Comparison of ENCODE assay signal across 20 mouse cellular contexts in the genomic region with DNA sequence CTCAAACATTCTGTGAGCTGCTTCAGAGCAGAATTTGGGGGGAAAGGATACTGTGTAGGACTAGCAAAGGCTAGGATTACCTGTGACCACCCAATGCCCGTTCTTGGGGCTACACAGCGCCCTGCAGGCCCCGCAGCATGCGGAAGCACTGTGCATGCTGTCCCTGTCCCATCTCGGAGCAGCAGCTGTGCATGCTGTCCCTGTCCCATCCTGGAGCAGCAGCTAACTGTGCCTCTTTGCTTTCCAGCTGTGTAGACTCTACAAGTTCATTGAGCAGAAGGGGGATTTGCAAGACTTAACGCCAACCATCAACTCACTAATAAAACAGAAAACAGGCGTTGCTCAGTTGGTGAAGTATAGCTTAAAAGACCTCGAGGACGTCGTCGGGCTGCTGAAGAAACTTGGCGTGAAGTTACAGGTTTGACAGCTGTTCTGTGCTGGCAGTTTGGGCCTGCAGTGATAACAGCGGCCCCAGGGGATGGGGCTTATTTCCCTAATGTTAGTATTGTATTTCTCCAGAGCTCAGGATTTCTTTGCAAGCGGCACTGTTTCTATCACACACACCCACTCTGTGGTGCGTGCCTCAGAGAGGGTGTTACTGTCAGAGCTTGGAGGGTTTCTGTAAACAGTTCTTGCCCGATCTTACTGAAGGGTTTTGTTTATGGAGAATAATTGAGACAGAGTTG. TPM values are rescaled to one million over a fixed set of nuclear protein-coding genes. Genes with fewer than 3 reads are reported as not detected.
DNase-seq lines count a peak whose midpoint lies in the region; ATAC-seq and TF ChIP-seq lines count a peak whose summit lies in the region.
"Had no signal": no experiment of that assay in that cellular context is flagged by ENCODE, and none has a peak within 500 bp of the region (broad histone marks: within the 10 kb centered on the region; RNA-seq: fewer than 3 reads in every experiment).

No protein-coding gene starts in this region.

- H3K4me1 ChIP-seq in heart, embryonic 13.5 days: peaks cover 11% of the 10 kb centered on the region
- H3K4me1 ChIP-seq in lung, embryonic 15.5 days: peaks cover 16% of the 10 kb centered on the region
- H3K4me1 ChIP-seq in embryonic facial prominence, embryonic 10.5 days: peaks cover 37% of the 10 kb centered on the region
- H3K4me1 ChIP-seq in limb, embryonic 14.5 days (ENCODE audit: control insufficient read depth, insufficient read depth, low read length): no peaks in the 10 kb centered on the region
- H3K4me1 ChIP-seq: liver, embryonic 15.5 days had no signal

- WGBS in heart, embryonic 13.5 days: 58% methylated on average over 16 of the region's 16 CpGs
- WGBS in lung, embryonic 15.5 days: 44% methylated on average over 16 of the region's 16 CpGs
- WGBS in embryonic facial prominence, embryonic 10.5 days: 72% methylated on average over 16 of the region's 16 CpGs
- WGBS in limb, embryonic 14.5 days: 43% methylated on average over 16 of the region's 16 CpGs

- no peak for DNase-seq in heart, adult 8-10 months (ENCODE audit: low spot score)
- DNase-seq in lung, postnatal 36 days: no peak
- no peak for DNase-seq in embryonic facial prominence, embryonic 10.5 days (ENCODE audit: low spot score)
- peak; percentile 30 for DNase-seq in limb, embryonic 14.5 days (ENCODE audit: low spot score)
- DNase-seq in adrenal gland, adult (ENCODE audit: inconsistent age in 2 of 2, low spot score in 1 of 2): no peak
- no peak for DNase-seq in left cerebral cortex, adult 2 months (ENCODE audit: extremely low spot score in 1 of 2, low spot score in 2 of 2)
- DNase-seq: cerebellum, adult 2 months; gastrocnemius, adult 2 months; kidney, postnatal 36 days; thymus, postnatal 14 days had no signal

- H3K9me3 ChIP-seq in heart, embryonic 13.5 days: no peaks in the 10 kb centered on the region
- no peaks in the 10 kb centered on the region for H3K9me3 ChIP-seq in lung, embryonic 15.5 days
- no peaks in the 10 kb centered on the region for H3K9me3 ChIP-seq in embryonic facial prominence, embryonic 10.5 days
- H3K9me3 ChIP-seq in limb, embryonic 14.5 days (ENCODE audit: control insufficient read depth, low read length): no peaks in the 10 kb centered on the region
- H3K9me3 ChIP-seq: embryonic facial prominence, embryonic 15.5 days; hindbrain, embryonic 13.5 days; limb, embryonic 15.5 days; liver, embryonic 15.5 days; midbrain, embryonic 15.5 days had no signal

- H3K27me3 ChIP-seq in heart, embryonic 13.5 days (replicated peaks): no peaks in the 10 kb centered on the region
- H3K27me3 ChIP-seq in lung, embryonic 15.5 days: no peaks in the 10 kb centered on the region
- H3K27me3 ChIP-seq in embryonic facial prominence, embryonic 10.5 days (replicated peaks; ENCODE audit: low read depth, poor library complexity, severe bottlenecking): no peaks in the 10 kb centered on the region
- H3K27me3 ChIP-seq in limb, embryonic 14.5 days (ENCODE audit: control insufficient read depth, insufficient read depth, low read length): no peaks in the 10 kb centered on the region
- H3K27me3 ChIP-seq: CH12.LX; embryonic facial prominence, embryonic 15.5 days; hindbrain, embryonic 13.5 days; limb, embryonic 15.5 days; liver, embryonic 15.5 days; midbrain, embryonic 15.5 days had no signal

- H3K4me3 ChIP-seq in heart, embryonic 13.5 days: no peak overlapping the region
- no peak overlapping the region for H3K4me3 ChIP-seq in lung, embryonic 15.5 days
- H3K4me3 ChIP-seq in embryonic facial prominence, embryonic 10.5 days: no peak overlapping the region
- no peak overlapping the region for H3K4me3 ChIP-seq in limb, embryonic 14.5 days (replicated peaks; ENCODE audit: low read length)
- H3K4me3 ChIP-seq in left cerebral cortex, adult 2 months: no peak overlapping the region
- H3K4me3 ChIP-seq: embryonic facial prominence, embryonic 15.5 days; gastrocnemius, adult 2 months; hindbrain, embryonic 13.5 days; limb, embryonic 15.5 days; liver, embryonic 15.5 days; midbrain, embryonic 15.5 days; myocyte had no signal

- no peak for ATAC-seq in heart, embryonic 13.5 days (ENCODE audit: extremely low read depth, insufficient number of reproducible peaks, low FRiP score, low TSS enrichment)
- ATAC-seq in lung, embryonic 15.5 days (ENCODE audit: borderline replicate concordance, extremely low read depth, low FRiP score, low TSS enrichment): peak; percentile 88
- peak; percentile 53 for ATAC-seq in limb, embryonic 14.5 days (ENCODE audit: low FRiP score, low read depth)
- ATAC-seq: forebrain, embryonic 16.5 days; midbrain, embryonic 15.5 days had no signal

- no peak overlapping the region for H3K9ac ChIP-seq in heart, embryonic 13.5 days
- no peak overlapping the region for H3K9ac ChIP-seq in lung, embryonic 15.5 days
- H3K9ac ChIP-seq in limb, embryonic 14.5 days (ENCODE audit: low read depth, low read length, severe bottlenecking): no peak overlapping the region
- H3K9ac ChIP-seq: embryonic facial prominence, embryonic 15.5 days; hindbrain, embryonic 13.5 days; limb, embryonic 15.5 days; liver, embryonic 15.5 days; midbrain, embryonic 15.5 days had no signal

- H3K4me2 ChIP-seq in heart, embryonic 13.5 days: no peak overlapping the region
- no peak overlapping the region for H3K4me2 ChIP-seq in lung, embryonic 15.5 days
- no peak overlapping the region for H3K4me2 ChIP-seq in limb, embryonic 14.5 days (replicated peaks; ENCODE audit: low read depth, low read length, severe bottlenecking)
- H3K4me2 ChIP-seq: embryonic facial prominence, embryonic 15.5 days; hindbrain, embryonic 13.5 days; limb, embryonic 15.5 days; liver, embryonic 15.5 days; midbrain, embryonic 15.5 days had no signal

- H3K27ac ChIP-seq in heart, embryonic 13.5 days (replicated peaks): 0 out of 2 replicates have a peak overlapping the region, but pooled peaks have one; percentile 14
- peak overlapping the region; percentile 76 for H3K27ac ChIP-seq in lung, embryonic 15.5 days
- 0 out of 2 replicates have a peak overlapping the region, but pooled peaks have one; percentile 36 for H3K27ac ChIP-seq in embryonic facial prominence, embryonic 10.5 days (replicated peaks)
- no peak overlapping the region for H3K27ac ChIP-seq in limb, embryonic 14.5 days (replicated peaks; ENCODE audit: low read depth, low read length)
- H3K27ac ChIP-seq in left cerebral cortex, adult 2 months: no peak overlapping the region
- H3K27ac ChIP-seq: embryonic facial prominence, embryonic 15.5 days; gastrocnemius, adult 2 months; hindbrain, embryonic 13.5 days; limb, embryonic 15.5 days; liver, embryonic 15.5 days; midbrain, embryonic 15.5 days had no signal

- H3K36me3 ChIP-seq in heart, embryonic 13.5 days: peaks cover 90% of the 10 kb centered on the region
- H3K36me3 ChIP-seq in lung, embryonic 15.5 days: peaks cover 25% of the 10 kb centered on the region
- peaks cover 77% of the 10 kb centered on the region for H3K36me3 ChIP-seq in embryonic facial prominence, embryonic 10.5 days (replicated peaks)
- H3K36me3 ChIP-seq in limb, embryonic 14.5 days (ENCODE audit: control insufficient read depth, insufficient read depth, low read length): peaks cover 72% of the 10 kb centered on the region

- intact Hi-C loops in left cerebral cortex, adult 2 months (cut with DNase I): loop anchor here (2.0 kb wide), 1 partner anchor 13 kb away; no protein-coding TSS in a partner anchor

- no peak for TF ChIP-seq POLR2A in limb, embryonic 14.5 days (IDR thresholded peaks at IDR 0.05; ENCODE audit: borderline replicate concordance, extremely low read depth, insufficient read depth, insufficient read length)

- no peak for TF ChIP-seq CTCF in left cerebral cortex, adult 2 months (IDR thresholded peaks at IDR 0.05)

RNA-seq across cellular contexts. Expression of gene Srp14, which starts 17.9 kb away (rescaled TPM):
- polyA plus RNA-seq in heart, embryonic 13.5 days (2015; fragmentation: Nextera tagmentation; extraction: Ambion mirVana): 196 and 218 TPM in 2 replicates
- 100 to 1,000 TPM; 124 to 135 (median 133) TPM for total RNA-seq in heart, adult 8-10 months (2022)
- polyA plus RNA-seq in lung, embryonic 15.5 days (2015; fragmentation: Nextera tagmentation; extraction: Ambion mirVana): 238 and 244 TPM in 2 replicates
- polyA plus RNA-seq in embryonic facial prominence, embryonic 10.5 days (2016; fragmentation: Nextera tagmentation; extraction: Ambion mirVana): 234 and 245 TPM in 2 replicates
- 127 and 165 TPM in 2 replicates for polyA plus RNA-seq in limb, embryonic 14.5 days (2012; rRNA removed)
- 229 and 238 TPM in 2 replicates for polyA plus RNA-seq in limb, embryonic 14.5 days (2014; fragmentation: Nextera tagmentation; extraction: Ambion mirVana)
- total RNA-seq in left cerebral cortex, adult 2 months (2021): 100 to 1,000 TPM; 155 to 157 TPM

Comparison
In these comparisons a context has a peak if more than half of its experiments do, and no peak if none do; other contexts are left out.
1. H3K27ac ChIP-seq: peak in heart, embryonic 13.5 days (single experiment), lung, embryonic 15.5 days (single experiment) and embryonic facial prominence, embryonic 10.5 days (single experiment); none in limb, embryonic 14.5 days (single experiment) and left cerebral cortex, adult 2 months (single experiment).